ENCODE assay signal across 11 mouse cellular contexts in the genomic region with DNA sequence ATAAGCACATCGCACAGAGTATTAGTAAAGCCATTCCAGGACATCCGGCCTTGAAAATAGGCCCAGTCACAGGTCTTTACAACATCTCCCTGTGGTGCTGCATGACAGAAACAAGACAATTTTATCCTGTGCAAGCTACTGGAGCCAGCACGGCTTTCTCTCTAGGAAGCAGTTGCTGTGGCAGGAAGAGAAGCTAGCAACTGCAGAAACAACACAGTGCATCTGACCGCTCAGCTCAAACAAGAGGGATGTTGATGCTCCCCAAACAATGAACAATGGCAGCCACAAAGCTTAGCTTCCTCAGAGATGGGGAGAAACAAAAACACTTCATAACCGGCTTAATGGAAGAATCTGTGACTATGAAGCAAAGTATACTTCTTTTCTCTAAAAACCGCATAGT. TPM values are rescaled to one million over a fixed set of nuclear protein-coding genes. Genes with fewer than 3 reads are reported as not detected.
DNase-seq lines count a peak whose midpoint lies in the region; ATAC-seq and TF ChIP-seq lines count a peak whose summit lies in the region.
"Had no signal": no experiment of that assay in that cellular context is flagged by ENCODE, and none has a peak within 500 bp of the region (broad histone marks: within the 10 kb centered on the region; RNA-seq: fewer than 3 reads in every experiment).

No protein-coding gene starts in this region.

- H3K36me3 ChIP-seq in intestine, embryonic 14.5 days (ENCODE audit: control insufficient read depth, insufficient read depth, low read length) = peaks cover 16% of the 10 kb centered on the region; the same call in 1 of the 2 replicates
- H3K36me3 ChIP-seq in intestine, embryonic 15.5 days = peaks cover 2% of the 10 kb centered on the region; the same call in 1 of the 2 replicates
- H3K36me3 ChIP-seq in neural tube, embryonic 13.5 days = peaks cover 11% of the 10 kb centered on the region; the same call in 1 of the 2 replicates
- peaks cover 13% of the 10 kb centered on the region for H3K36me3 ChIP-seq in heart, postnatal 0 days (replicated peaks; ENCODE audit: control insufficient read depth, insufficient read depth, low read length)

- WGBS in intestine, embryonic 14.5 days = 73% methylated on average over 6 of the region's 6 CpGs
- WGBS in intestine, embryonic 15.5 days = 75% methylated on average over 6 of the region's 6 CpGs
- 76% methylated on average over 6 of the region's 6 CpGs for WGBS in neural tube, embryonic 13.5 days
- 47% methylated on average over 6 of the region's 6 CpGs for WGBS in heart, postnatal 0 days

- H3K4me1 ChIP-seq in intestine, embryonic 14.5 days (replicated peaks; ENCODE audit: control insufficient read depth, insufficient read depth, low read length) = 0 out of 2 replicates have a peak, but pooled peaks cover 3% of the 10 kb centered on the region
- no peaks in the 10 kb centered on the region for H3K4me1 ChIP-seq in intestine, embryonic 15.5 days (replicated peaks)
- no peaks in the 10 kb centered on the region for H3K4me1 ChIP-seq in neural tube, embryonic 13.5 days (replicated peaks)
- peaks cover 6% of the 10 kb centered on the region; the same call in 1 of the 2 replicates for H3K4me1 ChIP-seq in heart, postnatal 0 days (ENCODE audit: control insufficient read depth, insufficient read depth)

- no peak for ATAC-seq in intestine, embryonic 14.5 days (replicated peaks; ENCODE audit: low FRiP score, low TSS enrichment, low read depth)
- no peak for ATAC-seq in intestine, embryonic 15.5 days
- no peak for ATAC-seq in neural tube, embryonic 13.5 days (ENCODE audit: low read depth)
- no peak for ATAC-seq in heart, postnatal 0 days (ENCODE audit: insufficient read depth, low read depth)
- ATAC-seq: forebrain, embryonic 14.5 days had no signal

- no peak overlapping the region for H3K4me2 ChIP-seq in intestine, embryonic 14.5 days (ENCODE audit: low read length)
- H3K4me2 ChIP-seq in intestine, embryonic 15.5 days (replicated peaks) = no peak overlapping the region
- H3K4me2 ChIP-seq in neural tube, embryonic 13.5 days = no peak overlapping the region
- H3K4me2 ChIP-seq in heart, postnatal 0 days (ENCODE audit: low read depth, low read length) = no peak overlapping the region

- TF ChIP-seq CTCF in heart, postnatal 0 days (IDR thresholded peaks at IDR 0.05; ENCODE audit: low read depth) = no peak

- no peak overlapping the region for H3K4me3 ChIP-seq in intestine, embryonic 14.5 days (ENCODE audit: low read depth, low read length)
- no peak overlapping the region for H3K4me3 ChIP-seq in intestine, embryonic 15.5 days (replicated peaks)
- H3K4me3 ChIP-seq in neural tube, embryonic 13.5 days = no peak overlapping the region
- H3K4me3 ChIP-seq in heart, postnatal 0 days (ENCODE audit: low read depth, low read length) = no peak overlapping the region

- H3K9me3 ChIP-seq in intestine, embryonic 14.5 days (ENCODE audit: control insufficient read depth, low read length) = no peaks in the 10 kb centered on the region
- H3K9me3 ChIP-seq in intestine, embryonic 15.5 days = no peaks in the 10 kb centered on the region
- H3K9me3 ChIP-seq in neural tube, embryonic 13.5 days = no peaks in the 10 kb centered on the region
- H3K9me3 ChIP-seq in heart, postnatal 0 days (replicated peaks; ENCODE audit: control insufficient read depth, low read length) = no peaks in the 10 kb centered on the region

- peak; percentile 49 for DNase-seq in intestine, embryonic 14.5 days (ENCODE audit: low spot score)
- no peak for DNase-seq in neural tube, embryonic 10.5 days (ENCODE audit: extremely low spot score, low spot score)
- peak; percentile 53 for DNase-seq in heart, postnatal 0 days (ENCODE audit: low spot score)
- peak; percentile 77 for DNase-seq in telencephalon, adult 2 months (ENCODE audit: low read depth, low spot score)
- no peak for DNase-seq in embryo, embryonic 11 days
- DNase-seq in thymus, postnatal 0 days (ENCODE audit: low spot score) = no peak
- DNase-seq: kidney, adult 8-10 months; midbrain, embryonic 14.5 days had no signal

- TF ChIP-seq EP300 in heart, postnatal 0 days (IDR thresholded peaks at IDR 0.05; ENCODE audit: low read depth) = no peak

- H3K9ac ChIP-seq in intestine, embryonic 14.5 days (ENCODE audit: low read length) = no peak overlapping the region
- H3K9ac ChIP-seq in intestine, embryonic 15.5 days = no peak overlapping the region
- H3K9ac ChIP-seq in neural tube, embryonic 13.5 days = no peak overlapping the region
- no peak overlapping the region for H3K9ac ChIP-seq in heart, postnatal 0 days (replicated peaks; ENCODE audit: low read depth, low read length)

- H3K27ac ChIP-seq in intestine, embryonic 14.5 days (ENCODE audit: low read depth) = peak overlapping the region; percentile 43; the same call in 1 of the 2 replicates
- no peak overlapping the region for H3K27ac ChIP-seq in intestine, embryonic 15.5 days
- peak overlapping the region; percentile 42; the same call in 1 of the 2 replicates for H3K27ac ChIP-seq in neural tube, embryonic 13.5 days (replicated peaks)
- peak overlapping the region; percentile 67 for H3K27ac ChIP-seq in heart, postnatal 0 days (ENCODE audit: low read depth)

- H3K27me3 ChIP-seq in intestine, embryonic 14.5 days (replicated peaks; ENCODE audit: control insufficient read depth, insufficient read depth, low read length) = no peaks in the 10 kb centered on the region
- no peaks in the 10 kb centered on the region for H3K27me3 ChIP-seq in intestine, embryonic 15.5 days (replicated peaks)
- H3K27me3 ChIP-seq in neural tube, embryonic 13.5 days = no peaks in the 10 kb centered on the region
- H3K27me3 ChIP-seq in heart, postnatal 0 days (ENCODE audit: control insufficient read depth, insufficient read depth, low read length) = no peaks in the 10 kb centered on the region

RNA-seq across cellular contexts. Expression of gene Cpd, which starts 10.5 kb away (rescaled TPM):
- 17.5 and 20.9 TPM in 2 replicates for polyA plus RNA-seq in intestine, embryonic 14.5 days (2014; fragmentation: Nextera tagmentation; extraction: Ambion mirVana)
- polyA plus RNA-seq in intestine, embryonic 15.5 days (2015; fragmentation: Nextera tagmentation; extraction: Ambion mirVana) = 10.1 and 11.3 TPM in 2 replicates
- polyA plus RNA-seq in neural tube, embryonic 13.5 days (2015; fragmentation: Nextera tagmentation; extraction: Ambion mirVana) = 5.9 and 7.3 TPM in 2 replicates
- 58.6 and 66.9 TPM in 2 replicates for total RNA-seq in heart, postnatal 0 days (2014; rRNA removed; ENCODE audit: low replicate concordance)
- polyA plus RNA-seq in heart, postnatal 0 days (2015; fragmentation: Nextera tagmentation; extraction: Ambion mirVana) = 7.6 and 8.6 TPM in 2 replicates
- 3.2 and 3.3 TPM in 2 replicates for polyA plus RNA-seq in thymus, postnatal 0 days (2015; fragmentation: Nextera tagmentation; extraction: Ambion mirVana)

Comparison
In these comparisons a context has a peak if more than half of its experiments do, and no peak if none do; other contexts are left out.
1. DNase-seq: peak in intestine, embryonic 14.5 days (single experiment), heart, postnatal 0 days (single experiment) and telencephalon, adult 2 months (single experiment); none in neural tube, embryonic 10.5 days (single experiment), embryo, embryonic 11 days (single experiment) and thymus, postnatal 0 days (single experiment).